Mouse (Mus musculus) ES-CJ7 (cell line): Measurements from ENCODE around the gene Scgb2b11.
"Not testable (repeated sequence)": the region's sequence is repeated elsewhere in the genome, so short reads cannot be mapped to it uniquely, and the experiment has no call there.

ENCODE experiments used
- DNase-seq: peaks from one replicate; pipeline ENCODE4 v3.0.0; 2011; ENCODE audit warnings: low read depth, low spot score

Scgb2b11 gene

DNA sequence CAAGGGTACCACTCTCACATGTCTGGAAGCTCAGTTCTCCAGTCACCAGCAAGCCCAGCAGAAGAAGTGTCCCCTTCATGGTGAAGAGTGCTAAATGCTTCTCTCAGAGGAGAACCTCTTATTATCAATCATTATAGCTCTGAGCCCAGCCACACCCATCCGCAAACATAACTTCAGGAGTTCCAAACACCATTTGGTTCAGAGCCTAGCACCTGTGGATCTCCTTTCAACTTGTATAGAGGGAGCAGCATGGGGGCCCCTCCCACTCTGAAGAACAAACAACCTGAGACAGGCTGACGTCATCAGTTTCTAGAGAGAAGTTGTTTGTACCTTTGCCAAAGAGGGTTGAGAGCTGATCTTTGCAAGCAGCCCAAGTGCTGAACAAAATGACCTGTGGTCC lies at the start of gene Scgb2b11:
TSS of gene Scgb2b11 (minus strand) at position 101 of the 400 bp plus-strand sequence.
- DNase-seq, result not testable (repeated sequence)

DNA sequence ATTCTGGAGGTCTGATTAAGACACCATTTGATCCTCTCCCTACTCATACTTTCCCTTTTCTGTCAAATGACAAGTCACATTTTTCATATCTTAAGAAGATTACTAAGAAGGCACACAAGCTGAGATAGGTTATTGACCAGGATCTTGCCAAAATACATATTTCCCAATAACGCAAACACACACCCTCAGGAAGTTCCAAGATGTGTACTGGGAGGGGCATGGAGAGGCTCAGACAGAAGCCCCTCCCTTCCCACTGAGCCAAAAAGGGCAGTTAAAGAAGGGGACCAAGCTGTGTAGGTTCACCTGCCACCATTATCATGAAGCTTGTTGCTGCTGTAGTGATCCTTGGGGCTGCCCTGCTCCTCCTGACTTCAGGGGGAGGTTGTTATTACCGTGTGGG lies 11.6 kb upstream of the Scgb2b11 start, which contains the start of gene Scgb1b11:
TSS of gene Scgb1b11 (plus strand) at position 301 of the 400 bp plus-strand sequence.
- not testable (repeated sequence) for DNase-seq
